Mouse (Mus musculus): ENCODE measurements at regions not wholly inside any gene's neighbourhood (a gene's known extent, or its start where the extent isn't known, plus 50 kb on each side); places are given as distances from the start of the nearest gene placed in this dataset.

DNA sequence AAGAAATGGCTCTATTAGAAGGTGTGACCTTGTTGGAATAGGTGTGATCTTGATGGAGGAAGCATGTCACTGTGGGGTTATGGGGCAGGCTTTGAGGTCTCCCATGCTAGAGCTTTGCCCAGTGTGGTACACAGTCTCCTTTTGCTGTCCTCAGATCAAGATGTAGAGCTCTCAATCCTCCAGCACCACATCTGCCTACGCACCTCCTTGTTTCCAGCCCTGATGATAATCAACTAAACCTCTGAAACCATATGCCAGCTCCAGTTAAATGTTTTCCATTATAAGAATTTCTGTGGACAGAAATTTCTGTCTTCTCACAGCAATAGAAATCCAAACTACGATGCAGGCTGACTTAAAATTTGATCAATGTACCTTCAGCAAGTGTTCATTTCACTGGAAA lies 103.8 kb downstream of the Gm10260 start:
- no peak for DNase-seq (ENCODE audit: low spot score in 2 of 2)

DNA sequence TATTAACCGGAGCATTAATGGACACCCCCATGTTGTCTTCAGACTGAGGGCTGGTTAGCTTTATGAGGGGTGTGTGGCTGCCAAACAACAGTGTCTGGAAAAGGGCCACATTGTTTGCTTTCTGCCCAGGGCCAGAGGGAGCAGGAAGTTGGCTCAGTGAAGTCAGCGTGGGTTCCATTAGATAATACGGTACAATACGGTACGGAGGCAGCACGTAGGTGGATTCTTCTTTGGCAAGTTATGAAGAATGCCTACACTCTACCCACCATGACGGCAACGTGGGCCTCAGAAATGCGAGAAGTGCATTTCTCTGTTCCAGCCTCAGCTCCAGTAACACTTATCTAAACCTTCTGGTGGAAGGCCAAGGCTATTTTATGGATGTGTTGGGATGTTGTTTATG lies 108.2 kb downstream of the Gm10260 start:
- DNase-seq (ENCODE audit: low spot score in 2 of 2): no peak

- no peak for DNase-seq (ENCODE audit: low spot score in 2 of 2)
These were observed 108.7 kb downstream of the Gm10260 start for GRCm38 (mm10) chr13:97651761-97652160.

DNA sequence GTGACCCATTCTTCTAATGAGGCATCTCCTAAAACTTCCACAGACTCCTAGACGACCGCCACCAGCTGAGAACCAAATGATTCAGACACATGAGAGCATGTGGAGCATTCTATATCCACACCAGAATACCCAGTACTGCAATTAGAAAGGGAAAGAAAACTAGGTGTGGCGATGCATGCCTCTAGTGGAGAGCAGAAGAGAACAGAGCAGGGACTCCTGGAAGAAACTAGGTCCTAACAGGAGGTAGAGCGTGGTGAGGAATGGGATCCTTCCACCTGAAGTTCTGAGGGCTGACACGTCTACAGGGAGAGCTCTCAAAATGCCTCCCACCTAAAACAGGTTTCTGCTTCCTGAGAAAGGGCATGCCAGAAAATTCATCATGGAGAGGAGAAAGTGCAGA lies 109.3 kb downstream of the Gm10260 start:
- no peak for DNase-seq (ENCODE audit: low spot score in 2 of 2)

GRCm38 (mm10) chr13:97650191-97650590 lies 110.2 kb downstream of the Gm10260 start:
- no peak for DNase-seq (ENCODE audit: low spot score in 2 of 2)

GRCm38 (mm10) chr13:97647486-97647885 lies 112.9 kb downstream of the Gm10260 start:
- DNase-seq (ENCODE audit: low spot score in 2 of 2): no peak

- no peak for DNase-seq (ENCODE audit: low spot score in 2 of 2)
These were observed 114.4 kb downstream of the Gm10260 start for GRCm38 (mm10) chr13:97646021-97646385.

DNA sequence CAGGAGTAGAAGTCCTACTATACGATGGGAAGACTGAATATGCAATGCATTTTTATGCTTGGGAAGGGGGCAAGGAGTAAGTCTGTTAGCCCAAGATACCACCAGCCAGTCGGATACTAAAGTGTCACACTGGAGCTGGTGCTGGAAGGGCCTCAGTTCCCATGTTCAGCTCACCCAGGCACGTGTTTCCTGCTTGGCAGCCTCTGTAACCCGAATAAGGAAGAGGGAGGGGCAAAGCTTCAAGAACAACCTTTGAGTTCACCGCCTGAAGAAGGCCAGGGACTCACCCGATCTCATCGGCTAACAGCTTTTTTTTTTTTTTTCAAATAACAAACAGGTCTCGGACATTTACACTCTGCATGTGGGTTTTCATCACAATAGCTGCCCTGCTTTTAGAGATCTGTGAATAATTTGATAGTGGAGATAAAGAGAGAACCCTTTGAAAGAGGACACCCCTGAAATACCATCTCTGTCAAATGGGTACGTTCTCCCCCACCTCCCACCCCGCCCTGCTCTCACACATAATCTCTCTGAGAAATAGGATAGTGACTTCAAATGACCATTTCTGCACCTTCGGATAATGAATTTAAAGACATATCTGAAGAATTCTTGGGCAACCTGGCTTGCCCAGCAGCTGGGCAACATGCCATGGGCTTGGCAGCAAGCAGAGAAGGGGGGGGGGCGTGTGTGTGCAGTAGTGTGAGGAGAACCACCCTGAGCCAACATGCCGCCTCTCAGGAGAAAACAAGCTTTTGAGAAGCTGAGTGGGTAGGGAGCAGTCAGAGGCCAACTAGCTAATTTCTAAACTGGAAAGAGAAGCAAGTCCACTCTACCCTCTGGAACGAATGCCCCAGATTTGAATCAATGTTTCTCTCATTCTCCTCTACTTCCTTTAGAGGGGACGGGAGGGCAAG lies 115.1 kb downstream of the Gm10260 start:
- no peak for DNase-seq (ENCODE audit: low spot score in 2 of 2)

DNA sequence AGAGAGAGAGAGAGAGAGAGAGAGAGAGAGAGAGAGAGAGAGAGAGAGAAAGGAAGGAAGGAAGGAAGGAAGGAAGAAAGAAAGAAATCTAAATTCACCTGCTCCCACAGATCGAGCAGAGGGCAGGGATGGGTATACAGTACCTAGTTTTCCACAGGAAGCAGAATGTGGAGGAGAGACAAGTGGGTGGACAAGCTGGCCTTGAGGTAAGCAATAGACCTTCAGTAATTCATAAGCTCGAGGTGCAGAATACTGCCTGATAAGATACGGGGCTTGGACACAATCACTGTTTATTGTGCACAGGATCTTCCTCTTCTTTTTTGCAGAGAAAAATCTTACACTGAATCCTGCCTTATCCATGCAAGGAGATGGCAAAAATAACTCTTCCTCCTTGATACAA lies 120.2 kb downstream of the Gm10260 start:
- DNase-seq (ENCODE audit: low spot score in 2 of 2): no peak

GRCm38 (mm10) chr13:97639656-97640055 lies 120.8 kb downstream of the Gm10260 start:
- DNase-seq (ENCODE audit: low spot score in 2 of 2): no peak

DNA sequence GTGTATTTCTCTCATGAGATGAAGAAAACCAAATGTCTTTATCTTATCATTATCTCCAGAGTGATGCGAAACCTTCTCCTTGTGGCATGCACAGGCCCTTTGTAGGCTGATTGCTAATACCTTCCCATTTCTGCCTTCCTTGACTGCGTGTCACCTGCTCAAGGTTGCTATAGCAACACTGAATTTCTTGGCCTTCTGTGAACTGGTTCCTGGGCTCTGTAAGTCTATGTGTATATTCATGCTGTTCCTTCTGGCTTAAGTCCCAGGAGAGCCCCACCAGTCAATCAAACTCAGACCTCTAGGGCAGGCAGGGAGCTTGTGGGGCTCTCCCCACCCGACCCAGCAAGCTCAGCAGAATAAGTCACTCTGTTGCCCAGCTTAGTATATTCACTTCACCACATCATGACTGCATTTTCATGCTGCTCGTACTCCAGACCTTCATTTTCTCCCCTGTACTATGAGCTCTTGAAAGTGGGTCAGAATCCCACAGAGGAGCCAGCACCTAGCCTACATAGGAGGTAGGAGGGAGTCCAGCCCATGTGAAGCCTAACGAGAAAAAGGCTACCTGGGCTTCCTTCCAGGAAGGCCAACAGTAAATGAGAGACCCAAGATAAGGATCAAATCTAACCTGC lies 121.9 kb downstream of the Gm10260 start:
- DNase-seq (ENCODE audit: low spot score in 2 of 2): no peak

- DNase-seq (ENCODE audit: low spot score in 2 of 2): no peak
These were observed 122.9 kb downstream of the Gm10260 start for GRCm38 (mm10) chr13:97637506-97637905.

- DNase-seq (ENCODE audit: low spot score in 2 of 2): no peak
These were observed 126.2 kb downstream of the Gm10260 start for GRCm38 (mm10) chr13:97634041-97634788.

DNA sequence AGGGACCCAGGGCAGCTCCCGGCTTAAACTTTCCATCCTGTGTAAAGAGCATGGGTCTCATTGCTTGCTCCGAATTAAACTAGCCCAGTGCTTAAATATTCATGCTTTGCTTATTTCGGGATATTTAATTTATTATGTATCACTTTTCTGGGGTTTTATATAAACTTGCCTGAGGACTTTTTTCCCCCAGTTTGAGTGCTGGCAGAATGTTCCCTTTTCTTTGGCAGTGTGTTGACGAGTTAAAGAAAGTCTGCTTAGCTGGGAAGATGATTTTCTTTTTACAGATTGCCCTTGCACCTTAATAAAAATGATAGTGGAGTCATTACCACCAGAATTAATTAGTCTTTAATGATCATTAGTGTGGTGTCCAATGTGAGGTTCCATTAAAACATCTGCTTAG lies 126.9 kb downstream of the Gm10260 start:
- no peak for DNase-seq (ENCODE audit: low spot score in 2 of 2)

GRCm38 (mm10) chr13:97631872-97632402 lies 128.5 kb downstream of the Gm10260 start:
- DNase-seq (ENCODE audit: low spot score in 2 of 2): no peak

GRCm38 (mm10) chr13:97630921-97631320 lies 129.5 kb downstream of the Gm10260 start:
- DNase-seq (ENCODE audit: low spot score in 2 of 2): no peak

GRCm38 (mm10) chr13:97628608-97629007 lies 131.8 kb downstream of the Gm10260 start:
- DNase-seq (ENCODE audit: low spot score in 2 of 2): no peak

DNA sequence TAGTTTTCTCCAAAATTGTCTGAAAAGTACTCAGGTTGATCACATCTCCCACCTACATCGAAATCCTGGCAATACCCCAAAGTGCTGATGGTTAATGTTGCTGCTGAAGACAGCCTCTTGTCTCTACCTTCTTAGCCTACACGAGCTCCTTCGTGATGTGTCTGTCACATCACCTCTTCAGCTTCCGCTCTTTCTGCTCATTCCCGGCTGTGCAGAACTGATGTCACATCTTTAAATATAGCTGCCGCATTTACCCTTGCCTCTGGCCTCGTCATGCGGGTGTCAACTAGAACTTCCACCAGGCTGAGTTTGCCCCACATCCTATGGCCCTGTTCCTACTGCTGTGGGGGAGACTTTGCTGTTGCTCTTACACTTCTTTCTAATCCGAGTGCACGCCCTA lies 133.2 kb downstream of the Gm10260 start:
- no peak for DNase-seq (ENCODE audit: low spot score in 2 of 2)

DNA sequence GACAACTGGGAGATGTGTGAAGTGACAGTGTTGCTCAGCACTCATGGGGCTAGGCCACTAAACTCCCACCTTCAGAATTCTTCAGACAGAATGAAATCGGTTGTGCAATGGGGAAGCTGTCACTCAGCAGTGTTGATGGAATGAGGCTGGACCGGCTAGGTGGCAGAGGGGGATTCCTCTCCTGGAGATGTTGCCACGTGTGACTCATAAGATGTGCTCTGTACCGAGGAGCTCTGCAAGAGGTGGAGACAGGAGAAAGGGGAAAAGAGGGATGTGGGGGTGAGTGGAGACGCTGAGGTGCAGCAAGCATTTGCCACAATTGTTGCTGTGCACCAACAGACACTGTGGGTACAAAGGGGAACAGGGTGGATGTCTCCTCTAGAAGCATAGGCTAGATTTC lies 133.6 kb downstream of the Gm10260 start:
- no peak for DNase-seq (ENCODE audit: low spot score in 2 of 2)

GRCm38 (mm10) chr13:97626116-97626515 lies 134.3 kb downstream of the Gm10260 start:
- no peak for DNase-seq (ENCODE audit: low spot score in 2 of 2)

GRCm38 (mm10) chr13:97625391-97625790 lies 135.0 kb downstream of the Gm10260 start:
- DNase-seq (ENCODE audit: low spot score in 2 of 2): no peak

- DNase-seq (ENCODE audit: low spot score in 2 of 2): peak in 1 of 2 experiments; percentile 9
These were observed 142.2 kb downstream of the Gm10260 start for GRCm38 (mm10) chr13:97618190-97618586.

All from adrenal gland, postnatal 4 days (tissue).